Mouse (Mus musculus) CD8-positive naive resting alpha-beta T cell, adult 2 months (primary cell): Measurements from ENCODE around the gene Prox1.

Source experiments
- DNase-seq, 2 experiments: peaks; one replicate each; pipeline ENCODE4 v3.0.0; 2022; ENCODE audit warnings: low read depth in 2 of 2, low spot score in 2 of 2

Gene Prox1

GRCm38 (mm10) chr1:190092076-190092475 lies 78.4 kb downstream of the Prox1 start:
- no peak for DNase-seq

DNA sequence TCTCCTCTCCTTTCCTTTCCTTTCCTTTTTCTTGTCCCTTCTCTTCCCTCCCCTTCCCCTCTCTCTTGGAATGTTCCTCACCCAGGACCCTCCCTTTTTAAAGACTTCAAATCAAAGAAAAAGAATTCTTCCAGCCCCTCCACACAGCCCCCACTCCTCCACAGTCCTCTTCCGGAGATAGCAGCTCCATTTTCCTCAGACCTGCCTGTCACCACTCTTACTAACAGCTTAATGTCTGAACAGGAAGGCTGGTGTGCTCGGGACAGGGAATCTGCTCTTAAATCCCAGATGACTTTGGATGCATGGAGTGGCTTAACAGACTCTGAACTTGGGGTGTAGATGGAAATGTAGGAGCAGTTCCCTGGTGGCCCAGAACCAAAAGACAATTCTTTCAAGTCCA lies 81.6 kb downstream of the Prox1 start:
- DNase-seq: no peak

DNA sequence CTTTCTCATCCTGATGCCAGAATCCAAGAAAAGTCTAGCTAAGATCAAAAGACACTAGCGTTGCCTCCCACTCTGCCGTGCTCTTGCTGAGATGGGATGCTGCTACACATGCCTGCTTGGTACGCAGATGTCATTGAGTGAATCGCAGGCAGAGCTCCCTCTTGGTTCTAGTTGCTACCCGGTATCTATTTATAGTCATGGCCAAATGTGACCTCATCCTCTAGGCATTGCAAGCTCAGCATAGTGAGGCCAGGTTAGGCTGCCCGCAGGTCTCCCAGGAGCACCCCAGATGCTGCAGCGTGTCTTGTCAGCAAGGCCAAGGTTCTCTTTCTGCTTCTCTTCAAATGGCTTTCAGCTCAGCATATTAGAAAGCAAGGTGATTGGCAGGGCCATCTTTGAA lies 84.8 kb downstream of the Prox1 start:
- no peak for DNase-seq

DNA sequence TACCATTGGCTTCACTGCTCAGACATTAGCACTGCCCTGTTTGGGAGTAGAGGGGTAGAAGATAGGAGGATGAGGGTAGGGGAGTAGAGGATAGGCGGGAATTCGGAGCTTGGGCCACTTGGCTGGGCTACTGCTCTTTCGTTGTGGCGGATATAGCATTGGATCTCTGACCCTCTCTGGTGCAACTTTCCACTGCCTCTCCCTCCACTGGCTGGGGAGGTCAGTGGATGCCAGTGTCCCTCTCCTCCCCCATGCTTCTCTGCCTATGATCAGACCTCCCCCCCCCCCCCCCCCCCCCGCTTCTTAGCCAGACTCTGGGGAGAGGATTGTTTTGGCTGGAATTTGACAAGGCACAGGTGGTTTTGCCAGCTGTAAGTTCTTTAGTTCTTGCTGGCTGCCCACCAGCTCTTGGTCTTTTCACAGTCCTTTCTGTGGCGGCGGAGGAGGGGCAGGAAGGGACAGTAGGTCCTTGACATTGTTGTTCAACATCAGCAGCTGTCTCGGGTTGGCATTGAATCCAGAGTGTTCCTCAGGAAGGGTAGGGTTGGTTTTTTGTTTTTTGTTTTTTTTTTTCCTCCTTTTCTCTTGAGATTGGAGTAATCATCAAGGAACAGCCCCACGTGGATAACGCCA lies 90.8 kb downstream of the Prox1 start:
- no peak for DNase-seq

DNA sequence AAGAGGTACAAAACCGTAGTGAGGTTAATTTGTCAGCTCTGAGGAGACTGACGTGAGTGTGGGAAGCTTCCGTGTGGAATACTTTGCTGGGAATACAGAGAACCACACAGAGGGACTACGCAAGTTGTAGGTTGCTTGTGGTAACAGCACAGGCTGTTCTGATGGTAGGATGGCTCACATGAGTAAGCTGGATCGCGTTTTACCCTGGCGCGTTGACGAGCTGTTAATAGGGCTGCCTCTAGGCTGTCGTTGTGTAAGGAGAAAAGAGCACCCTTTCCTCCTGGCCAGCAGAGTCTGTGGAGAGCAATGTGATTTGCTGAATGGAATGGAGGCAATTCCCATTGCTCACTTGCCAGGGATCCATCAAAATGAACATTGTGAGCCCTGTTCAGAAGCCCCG lies 93.9 kb downstream of the Prox1 start:
- DNase-seq: no peak
